Mouse (Mus musculus) embryonic facial prominence, embryonic 10.5 days (tissue): ENCODE data around the gene Micall1. TPM values are rescaled to one million over a fixed set of nuclear protein-coding genes. Genes with fewer than 3 reads are reported as not detected.

Experiments used
- DNase-seq: peaks from one replicate; pipeline ENCODE4 v3.0.0-alpha.2; 2017; ENCODE audit warnings: low spot score
- H3K27ac ChIP-seq: fragments of 300-500 bp; sonication (generic); replicated peaks from 2 replicates; pipeline ENCODE4 v1.5.1; 2016; ENCODE audit warnings: mild to moderate bottlenecking
- H3K27me3 ChIP-seq: fragments of 300-500 bp; sonication (generic); replicated peaks from 2 replicates; pipeline ENCODE4 v1.6.1; 2016; ENCODE audit warnings: low read depth, mild to moderate bottlenecking; ENCODE audit not compliant: poor library complexity, severe bottlenecking
- H3K36me3 ChIP-seq: fragments of 300-500 bp; sonication (generic); replicated peaks from 2 replicates; pipeline ENCODE4 v1.6.1; 2016; ENCODE audit warnings: mild to moderate bottlenecking, moderate library complexity
- H3K4me1 ChIP-seq: fragments of 300-500 bp; sonication (generic); 2 replicates; pipeline ENCODE4 v1.6.1; 2016
- H3K4me3 ChIP-seq: fragments of 300-500 bp; sonication (generic); 2 replicates; pipeline ENCODE4 v1.5.1; 2016; ENCODE audit warnings: mild to moderate bottlenecking, moderate library complexity
- H3K9me3 ChIP-seq: fragments of 300-500 bp; sonication (generic); 2 replicates; pipeline ENCODE4 v1.6.1; 2016; ENCODE audit warnings: mild to moderate bottlenecking
- WGBS: fragments of 180-500 bp; shearing (Covaris S2); methylation state at CpG from one replicate; pipeline ENCODE4 v1.1.7; 2016; 5-methylcytosine and 5-hydroxymethylcytosine counted together
- polyA plus RNA-seq: library from polyadenylated mRNA; unstranded; fragments of >200 nt; fragmentation: Nextera tagmentation; extraction: Ambion mirVana; gene quantifications from 2 replicates; pipeline ENCODE4 v1.2.1, GENCODE M21; 2016

Micall1 gene
- polyA plus RNA-seq, 1 experiment from 2014 or later, result 7.4 TPM

DNA sequence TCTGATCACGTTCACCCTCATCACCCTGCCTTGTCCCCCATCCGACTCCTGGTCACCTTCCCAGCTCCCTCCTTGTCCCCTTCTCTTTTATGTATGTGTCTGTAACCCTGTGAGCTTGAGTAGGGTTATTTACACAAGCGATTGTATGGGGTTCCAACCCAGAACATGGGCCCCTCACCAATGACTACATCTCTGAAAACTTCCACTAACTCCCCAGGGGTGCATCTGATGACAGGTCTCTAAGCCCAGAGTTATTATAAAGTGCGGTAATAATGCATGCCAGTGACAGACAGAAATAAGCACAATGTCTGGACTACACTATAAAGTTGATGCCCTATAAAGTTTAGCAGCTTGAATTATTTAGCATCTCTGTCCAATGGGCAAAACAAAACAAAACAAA lies 8.3 kb upstream of the Micall1 start:
- no peak for DNase-seq
- 88% methylated on average over 4 of the region's 4 CpGs for WGBS
- peaks cover 14% of the 10 kb centered on the region for H3K36me3 ChIP-seq
- peaks cover 56% of the 10 kb centered on the region for H3K4me1 ChIP-seq
- no peak overlapping the region for H3K4me3 ChIP-seq
- H3K27ac ChIP-seq, result no peak overlapping the region
- no peaks in the 10 kb centered on the region for H3K27me3 ChIP-seq
- H3K9me3 ChIP-seq, result no peaks in the 10 kb centered on the region

GRCm38 (mm10) chr15:79101531-79101930 lies 7.2 kb upstream of the Micall1 start:
- DNase-seq, result no peak
- peaks cover 49% of the 10 kb centered on the region for H3K4me1 ChIP-seq
- H3K9me3 ChIP-seq, result no peaks in the 10 kb centered on the region
- H3K4me3 ChIP-seq, result no peak overlapping the region
- H3K27ac ChIP-seq, result peak overlapping the region; percentile 63
- H3K27me3 ChIP-seq, result no peaks in the 10 kb centered on the region
- peaks cover 2% of the 10 kb centered on the region for H3K36me3 ChIP-seq

DNA sequence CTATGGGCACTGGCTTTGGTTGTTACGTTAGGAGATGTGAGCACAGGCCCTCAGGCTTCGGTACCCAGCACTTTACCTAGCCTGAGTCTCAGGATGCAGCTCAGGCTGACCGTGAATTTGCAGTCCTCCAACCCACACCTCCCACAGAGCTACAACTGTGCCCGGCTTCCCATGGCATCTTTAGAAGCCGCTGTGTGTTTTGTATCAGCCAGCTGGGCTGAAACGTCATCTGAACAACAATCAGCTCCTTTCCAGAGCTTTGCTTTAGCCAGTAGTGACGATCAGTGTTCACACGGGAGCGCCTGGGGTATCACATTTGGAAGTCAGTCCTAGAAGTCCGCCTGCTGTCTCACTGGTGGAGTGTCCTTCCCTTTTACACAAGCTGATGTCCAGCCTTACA lies 5.4 kb upstream of the Micall1 start:
- Histone ChIP-seq H3K9me3 (no peaks in the 10 kb centered on the region), H3K4me3 (no peak overlapping the region), H3K4me1 (peaks cover 45% of the 10 kb centered on the region), H3K27ac (no peak overlapping the region), H3K36me3 (no peaks in the 10 kb centered on the region), H3K27me3 (no peaks in the 10 kb centered on the region)
- no peak for DNase-seq
- WGBS, result 78% methylated on average over 10 of the region's 10 CpGs

GRCm38 (mm10) chr15:79105804-79106203 lies 2.9 kb upstream of the Micall1 start:
- no peak overlapping the region for H3K4me3 ChIP-seq
- no peaks in the 10 kb centered on the region for H3K36me3 ChIP-seq
- no peak overlapping the region for H3K27ac ChIP-seq
- H3K27me3 ChIP-seq, result peaks cover 15% of the 10 kb centered on the region
- 58% methylated on average over 2 of the region's 2 CpGs for WGBS
- no peaks in the 10 kb centered on the region for H3K9me3 ChIP-seq
- H3K4me1 ChIP-seq, result peaks cover 56% of the 10 kb centered on the region
- DNase-seq, result no peak

- Histone ChIP-seq H3K27ac (peak overlapping the region; percentile 92), H3K27me3 (peaks cover 21% of the 10 kb centered on the region), H3K9me3 (no peaks in the 10 kb centered on the region), H3K36me3 (peaks cover 7% of the 10 kb centered on the region), H3K4me3 (peak overlapping the region; percentile 85), H3K4me1 (peaks cover 46% of the 10 kb centered on the region)
- DNase-seq, result no peak
- WGBS, result 16% methylated on average over 7 of the region's 7 CpGs
These were observed 732 bp upstream of the Micall1 start for GRCm38 (mm10) chr15:79107966-79108365.

DNA sequence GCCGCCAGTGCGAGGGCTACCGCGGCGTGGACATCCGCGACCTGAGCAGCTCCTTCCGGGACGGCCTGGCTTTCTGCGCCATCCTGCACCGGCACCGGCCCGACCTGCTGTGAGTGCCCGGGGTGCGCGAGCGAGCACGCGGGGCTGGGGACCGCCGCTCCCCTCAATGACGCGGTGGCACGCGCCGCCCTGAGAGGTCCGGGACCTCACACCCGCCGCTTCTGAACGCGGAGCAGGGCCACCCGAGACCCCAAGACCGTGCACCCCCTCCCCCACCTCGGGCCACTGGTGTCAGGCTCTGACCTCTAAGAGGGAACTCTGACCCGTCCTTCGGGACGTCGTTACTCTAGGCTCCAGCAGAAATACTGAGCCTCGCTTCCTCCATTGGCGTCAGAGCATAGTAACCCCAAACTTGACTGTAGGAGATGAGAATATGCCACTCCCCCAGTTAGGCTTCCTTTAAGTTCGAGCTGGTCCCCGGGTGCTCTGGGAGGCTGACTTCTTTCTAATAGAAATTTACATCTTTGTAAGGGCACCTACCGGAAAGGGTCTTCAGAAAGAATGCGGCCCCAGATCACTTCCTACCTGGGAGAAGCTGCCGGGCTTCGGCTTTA lies 730 bp downstream of the Micall1 start:
- H3K27ac ChIP-seq, result peak overlapping the region; percentile 92

GRCm38 (mm10) chr15:79110031-79110430 lies 1.3 kb downstream of the Micall1 start:
- H3K36me3 ChIP-seq, result peaks cover 17% of the 10 kb centered on the region
- H3K27ac ChIP-seq, result no peak overlapping the region
- H3K27me3 ChIP-seq, result peaks cover 21% of the 10 kb centered on the region
- H3K4me1 ChIP-seq, result peaks cover 50% of the 10 kb centered on the region
- WGBS, result 15% methylated on average over 9 of the region's 9 CpGs
- H3K9me3 ChIP-seq, result no peaks in the 10 kb centered on the region
- no peak for DNase-seq
- peak overlapping the region; percentile 85 for H3K4me3 ChIP-seq

More for the DNA sequence above, 730 bp downstream of the Micall1 start:
- H3K4me1 ChIP-seq, result peaks cover 46% of the 10 kb centered on the region
- peaks cover 11% of the 10 kb centered on the region for H3K36me3 ChIP-seq
- H3K9me3 ChIP-seq, result no peaks in the 10 kb centered on the region
- WGBS, result under 1% methylated on average over 46 of the region's 46 CpGs
- no peak for DNase-seq
- peaks cover 21% of the 10 kb centered on the region for H3K27me3 ChIP-seq
- H3K4me3 ChIP-seq, result peak overlapping the region; percentile 85

- WGBS, result 77% methylated on average over 2 of the region's 2 CpGs
- peak overlapping the region; percentile 85 for H3K4me3 ChIP-seq
- no peaks in the 10 kb centered on the region for H3K9me3 ChIP-seq
These were observed 1.8 kb downstream of the Micall1 start for GRCm38 (mm10) chr15:79110528-79110927.

DNA sequence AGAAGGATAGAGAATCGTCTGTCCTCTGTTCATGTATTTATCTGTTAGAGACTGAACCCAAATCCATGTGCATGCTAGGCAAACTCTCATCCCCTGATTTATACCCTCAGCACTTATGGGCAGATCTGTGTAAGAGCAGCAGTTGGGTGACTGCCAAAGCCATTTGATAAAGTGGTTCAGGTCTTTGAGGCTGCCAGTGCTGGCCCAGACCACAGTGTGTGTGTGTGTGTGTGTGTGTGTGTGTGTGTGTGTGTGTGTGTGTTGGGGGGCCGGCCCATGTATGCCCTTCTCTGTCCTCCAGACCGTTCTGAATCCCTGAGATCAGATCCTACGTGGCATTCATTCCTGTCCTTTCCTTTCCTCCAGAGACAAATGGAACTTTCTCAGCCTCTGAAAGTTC lies 3.1 kb downstream of the Micall1 start:
- Histone ChIP-seq H3K4me3 (no peak overlapping the region), H3K36me3 (peaks cover 32% of the 10 kb centered on the region), H3K27me3 (peaks cover 21% of the 10 kb centered on the region), H3K4me1 (peaks cover 50% of the 10 kb centered on the region), H3K27ac (no peak overlapping the region), H3K9me3 (no peaks in the 10 kb centered on the region)
- WGBS, result 90% methylated on average over 4 of the region's 4 CpGs
- no peak for DNase-seq

More at GRCm38 (mm10) chr15:79110528-79110927, 1.8 kb downstream of the Micall1 start:
- Histone ChIP-seq H3K27ac (no peak overlapping the region), H3K36me3 (peaks cover 22% of the 10 kb centered on the region), H3K27me3 (peaks cover 21% of the 10 kb centered on the region), H3K4me1 (peaks cover 52% of the 10 kb centered on the region)
- DNase-seq, result no peak

GRCm38 (mm10) chr15:79115276-79115675 lies 6.6 kb downstream of the Micall1 start:
- Histone ChIP-seq H3K27ac (no peak overlapping the region), H3K9me3 (no peaks in the 10 kb centered on the region), H3K4me3 (0 out of 2 replicates have a peak overlapping the region, but pooled peaks have one; percentile 0), H3K36me3 (peaks cover 66% of the 10 kb centered on the region), H3K27me3 (peaks cover 12% of the 10 kb centered on the region), H3K4me1 (peaks cover 19% of the 10 kb centered on the region)
- DNase-seq, result no peak
- 62% methylated on average over 5 of the region's 5 CpGs for WGBS

- H3K9me3 ChIP-seq, result no peaks in the 10 kb centered on the region
These were observed 10.8 kb downstream of the Micall1 start for GRCm38 (mm10) chr15:79119491-79119890.

DNA sequence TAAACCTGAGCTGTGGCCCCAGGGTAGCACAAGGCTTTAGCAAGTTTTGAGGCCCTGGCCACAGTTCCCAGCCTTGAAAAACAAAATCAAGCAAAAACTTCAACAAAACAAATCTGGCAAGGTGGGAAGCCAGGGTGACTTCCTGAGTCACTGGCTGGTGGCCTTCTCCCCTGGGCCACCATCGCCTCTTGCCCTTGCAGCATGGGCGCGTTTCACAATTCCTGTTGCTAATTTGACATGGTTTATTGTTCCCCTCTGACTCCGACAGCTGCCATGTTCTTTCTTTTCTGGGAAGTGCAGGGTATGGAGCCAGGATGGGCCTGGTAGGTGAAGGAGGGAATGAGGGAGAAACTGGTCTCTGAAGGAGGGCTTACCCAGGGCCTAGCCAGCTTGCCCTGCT lies 13.4 kb downstream of the Micall1 start:
- no peaks in the 10 kb centered on the region for H3K4me1 ChIP-seq
- no peak overlapping the region for H3K27ac ChIP-seq
- H3K4me3 ChIP-seq, result no peak overlapping the region
- no peaks in the 10 kb centered on the region for H3K9me3 ChIP-seq
- 79% methylated on average over 4 of the region's 4 CpGs for WGBS
- no peaks in the 10 kb centered on the region for H3K27me3 ChIP-seq
- H3K36me3 ChIP-seq, result peaks cover 92% of the 10 kb centered on the region
- DNase-seq, result no peak

More at GRCm38 (mm10) chr15:79119491-79119890, 10.8 kb downstream of the Micall1 start:
- H3K27me3 ChIP-seq, result no peaks in the 10 kb centered on the region
- H3K27ac ChIP-seq, result no peak overlapping the region
- 83% methylated on average over 9 of the region's 9 CpGs for WGBS
- peaks cover 8% of the 10 kb centered on the region; the same call in 1 of the 2 replicates for H3K4me1 ChIP-seq
- no peak overlapping the region for H3K4me3 ChIP-seq
- H3K36me3 ChIP-seq, result peaks cover 89% of the 10 kb centered on the region
- no peak for DNase-seq

DNA sequence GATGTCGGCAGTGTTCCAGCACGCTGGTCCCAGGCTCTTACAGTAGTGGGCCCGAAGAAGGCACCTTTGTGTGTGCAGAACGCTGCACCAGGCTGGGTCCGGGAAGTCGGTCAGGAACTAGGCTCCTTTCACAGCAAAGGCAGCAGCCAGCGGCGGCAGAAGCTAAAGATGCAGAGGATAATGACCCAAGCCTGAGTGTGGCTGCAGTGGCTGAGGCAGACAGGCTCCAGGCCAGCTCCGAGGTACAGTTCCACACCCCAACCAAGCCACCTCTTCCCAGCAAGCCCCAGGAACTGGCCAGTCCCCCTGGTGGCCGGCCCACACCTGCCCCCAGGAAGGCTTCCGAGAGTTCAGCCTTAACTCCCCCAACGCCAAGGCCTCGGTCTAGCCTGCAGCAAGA lies 13.8 kb downstream of the Micall1 start:
- no peaks in the 10 kb centered on the region for H3K9me3 ChIP-seq

More for the DNA sequence above, 13.8 kb downstream of the Micall1 start:
- WGBS, result 87% methylated on average over 13 of the region's 13 CpGs
- no peak overlapping the region for H3K4me3 ChIP-seq
- H3K27me3 ChIP-seq, result no peaks in the 10 kb centered on the region
- no peak for DNase-seq
- no peak overlapping the region for H3K27ac ChIP-seq
- peaks cover 92% of the 10 kb centered on the region for H3K36me3 ChIP-seq
- H3K4me1 ChIP-seq, result no peaks in the 10 kb centered on the region
